Mouse (Mus musculus) cerebellum, postnatal 14 days (tissue): ENCODE results near the gene Zfp787.
A peak's percentile ranks its signal among the peaks of the same experiment; 100 is the strongest.
"Not testable (repeated sequence)": the region's sequence is repeated elsewhere in the genome, so short reads cannot be mapped to it uniquely, and the experiment has no call there.

ENCODE experiments used
- DNase-seq, 2 experiments: peaks; one replicate each; pipeline ENCODE4 v3.0.0; 2021; ENCODE audit warnings: mixed read lengths in 2 of 2

The Zfp787 gene

DNA sequence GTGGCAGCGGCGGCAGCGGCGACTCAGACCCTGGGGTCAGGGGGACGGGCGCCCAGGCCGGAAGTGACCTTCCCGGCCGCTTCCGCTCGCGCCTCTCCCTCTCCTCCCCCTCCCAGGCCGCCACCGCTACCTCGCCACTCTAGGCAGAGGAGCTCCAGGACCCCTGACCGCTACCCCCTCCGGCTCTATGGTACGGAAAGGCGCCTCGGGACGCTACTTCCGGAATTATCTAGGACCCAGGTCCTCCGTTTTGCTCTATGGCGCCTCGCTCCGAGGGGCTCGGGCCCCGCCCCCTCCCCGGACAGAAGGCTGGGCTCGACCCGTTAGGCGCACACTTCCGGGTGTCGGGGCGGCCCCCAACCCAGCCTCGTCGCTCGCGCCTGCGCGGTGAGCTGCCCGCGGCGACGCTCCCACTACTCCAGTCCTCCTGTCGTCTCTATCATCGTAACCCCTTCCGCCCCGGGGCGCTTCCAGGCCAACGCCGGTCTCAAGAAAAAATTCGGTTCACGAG is at the start of gene Zfp787:
Gene Zfp787, minus strand, starts transcription at position 97 of the 511 bp plus-strand sequence.
- peak; percentile 98 for DNase-seq

DNA sequence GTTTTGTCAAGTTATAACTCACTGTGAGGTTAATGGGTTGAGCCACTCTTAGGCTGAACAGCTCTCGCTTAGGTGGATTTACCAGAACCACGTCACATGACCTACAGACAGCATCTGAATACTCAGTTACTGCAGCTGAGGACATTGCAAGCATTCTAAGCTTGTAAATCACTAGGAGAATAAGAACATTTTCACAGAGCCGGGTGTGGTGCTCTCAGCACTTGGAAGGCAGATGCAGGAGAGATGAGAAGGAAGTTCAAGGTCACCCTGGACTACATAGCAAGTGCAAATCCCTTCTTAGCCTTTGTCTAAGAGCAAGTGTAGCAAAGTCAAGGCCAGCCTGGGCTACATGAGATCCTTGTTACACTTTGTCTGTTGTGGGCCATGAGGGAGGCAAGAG is 48.4 kb upstream of the Zfp787 start:
- DNase-seq = no peak

DNA sequence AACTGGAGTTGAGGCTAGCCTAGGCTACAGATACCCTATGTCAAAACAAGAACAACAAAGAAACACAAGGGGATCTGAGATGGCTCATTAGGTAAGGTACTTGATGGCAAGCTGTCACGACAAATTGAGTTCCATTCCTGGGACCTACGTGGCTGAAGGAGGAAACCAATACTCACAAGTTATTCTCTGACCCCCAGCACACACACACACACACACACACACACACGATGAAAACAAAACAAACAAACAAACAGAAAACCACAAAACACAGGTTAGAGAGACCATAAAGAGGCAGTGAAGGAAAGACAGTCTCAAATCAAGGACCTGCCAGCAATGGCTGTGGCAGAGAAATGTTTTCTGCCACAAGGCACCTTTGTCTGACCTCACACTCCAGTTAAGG is 41.0 kb upstream of the Zfp787 start, which contains the start of gene Galp:
Gene Galp, plus strand, starts transcription at position 301 of the 400 bp plus-strand sequence.
- DNase-seq = no peak

DNA sequence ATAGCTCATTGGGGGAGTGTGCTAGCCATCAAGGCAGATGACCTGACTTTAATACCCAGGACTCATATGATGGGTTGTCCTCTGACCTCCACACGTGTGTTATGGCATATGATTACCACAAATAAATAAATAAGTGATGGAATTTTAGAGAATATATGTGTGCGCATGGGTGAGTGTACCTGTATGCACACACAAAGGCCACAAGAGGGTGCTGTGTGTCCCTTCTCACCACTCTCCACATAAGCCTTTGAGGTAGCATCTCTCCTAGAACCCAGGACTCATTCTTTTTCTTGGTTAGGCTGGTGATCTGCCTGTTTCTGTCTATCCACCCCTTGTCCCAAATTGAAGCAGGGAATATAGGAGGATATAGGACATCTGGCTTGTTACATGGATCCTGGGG is 40.0 kb upstream of the Zfp787 start:
- no peak for DNase-seq

DNA sequence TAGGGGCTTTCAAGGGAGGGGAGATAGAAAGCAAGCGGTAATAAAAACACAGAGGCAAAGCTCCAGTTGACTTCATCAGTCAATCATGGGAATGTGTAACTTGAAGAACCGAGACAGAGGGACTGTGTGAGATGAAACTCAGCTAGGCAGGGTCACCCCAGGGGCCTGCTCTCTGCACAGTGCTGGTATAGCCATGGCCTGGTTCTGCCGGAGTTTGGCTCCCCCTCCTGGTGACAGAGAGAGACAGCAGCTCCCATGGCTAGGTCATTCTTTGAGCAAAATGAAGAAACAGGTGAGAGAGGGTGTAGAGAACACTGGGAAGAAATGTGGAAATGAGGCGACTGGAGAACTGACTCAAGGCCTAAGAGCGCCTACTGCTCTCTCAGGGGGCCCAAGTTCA is 38.3 kb upstream of the Zfp787 start:
- peak; percentile 83 to 88 for DNase-seq

DNA sequence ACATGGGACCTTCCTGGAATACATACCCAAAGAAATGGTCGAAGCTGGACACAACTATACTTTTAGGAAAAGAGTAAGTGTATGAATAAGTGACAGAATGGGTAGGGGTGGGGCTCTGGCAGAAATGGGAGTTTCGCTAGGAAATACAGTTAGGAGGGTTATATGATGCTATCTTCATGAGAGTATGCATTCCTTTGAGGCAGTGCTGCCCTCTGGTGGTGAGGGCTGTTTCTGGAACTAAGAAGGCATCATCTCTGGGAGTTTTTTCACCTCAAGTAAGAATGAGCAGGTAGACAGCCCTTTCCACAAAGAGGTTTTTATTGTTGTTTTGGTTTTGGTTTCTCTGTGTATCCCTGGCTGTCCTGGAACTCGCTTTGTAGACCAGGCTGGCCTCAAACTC is 35.6 kb upstream of the Zfp787 start:
- DNase-seq = peak; percentile 86 to 93

DNA sequence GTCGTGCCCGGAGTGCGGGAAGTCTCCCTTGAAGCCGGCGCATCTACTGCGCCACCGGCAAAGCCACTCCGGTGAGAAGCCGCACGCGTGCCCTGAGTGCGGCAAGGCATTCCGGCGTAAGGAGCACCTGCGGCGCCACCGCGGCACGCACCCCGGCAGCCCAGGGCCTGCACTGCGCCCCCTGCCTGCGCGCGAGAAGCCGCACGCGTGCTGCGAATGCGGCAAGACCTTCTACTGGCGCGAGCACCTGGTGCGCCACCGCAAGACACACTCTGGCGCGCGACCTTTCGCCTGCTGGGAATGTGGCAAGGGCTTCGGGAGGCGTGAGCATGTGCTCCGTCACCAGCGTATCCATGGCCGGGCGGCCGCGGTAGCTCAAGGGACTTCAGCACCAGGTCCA is 33.7 kb upstream of the Zfp787 start:
- DNase-seq = peak; percentile 35 to 43

DNA sequence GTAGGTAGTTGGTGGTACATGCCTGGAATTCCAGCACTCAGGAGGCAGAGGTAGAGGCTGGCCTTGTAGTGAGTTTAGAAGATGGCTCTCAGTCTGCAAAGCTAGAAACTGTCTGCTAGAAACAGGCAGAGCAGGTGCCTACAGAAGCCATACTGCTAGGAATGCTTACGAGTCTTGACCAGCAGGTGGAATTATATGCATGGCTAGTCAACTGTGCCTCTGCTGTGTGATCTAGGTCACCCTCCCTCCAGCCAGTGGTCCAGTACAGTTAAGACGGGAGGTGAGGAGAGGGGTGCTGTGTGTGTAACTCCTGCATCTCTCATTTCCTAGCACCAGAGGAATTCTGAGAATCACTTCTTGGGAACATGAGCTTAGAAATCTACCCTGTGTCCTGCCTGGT is 31.0 kb upstream of the Zfp787 start:
- DNase-seq = no peak

DNA sequence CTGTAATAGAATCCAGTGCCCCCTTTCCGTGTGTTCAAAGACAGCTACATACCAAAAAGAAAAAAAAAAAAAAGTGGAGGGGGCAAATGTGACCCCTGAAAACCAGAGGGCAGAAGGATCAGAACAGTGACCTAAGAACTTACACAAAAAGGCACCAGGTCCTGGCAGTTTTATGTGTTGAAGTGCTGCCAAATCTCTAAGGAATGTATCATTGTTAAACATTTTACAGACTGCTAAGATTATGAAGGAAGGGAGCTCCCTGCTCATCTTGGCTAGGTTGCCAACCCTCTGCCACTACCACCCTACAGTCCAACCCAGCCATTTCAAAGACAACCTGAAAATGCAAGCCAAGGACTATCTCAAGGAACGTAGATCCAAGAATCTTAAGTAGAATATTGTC is 30.4 kb upstream of the Zfp787 start:
- no peak for DNase-seq

DNA sequence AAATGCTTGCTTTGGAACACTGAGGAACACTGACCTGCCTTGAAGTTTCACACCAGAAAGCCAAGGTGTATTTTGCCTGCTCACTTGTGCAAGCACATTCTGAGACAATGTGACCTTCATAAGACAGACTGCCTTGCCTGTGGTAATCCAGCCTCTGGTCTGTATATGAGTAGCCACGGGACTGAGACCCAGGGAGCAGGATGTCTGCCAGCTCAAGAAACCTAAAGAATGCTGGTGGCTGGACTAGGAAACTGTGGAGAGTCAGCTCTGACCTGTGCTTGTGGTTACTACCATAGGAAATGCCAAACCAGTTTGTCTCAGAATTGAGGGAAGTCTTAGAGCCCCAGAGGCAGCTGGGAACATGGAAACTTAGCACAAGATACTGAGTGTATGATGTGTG is 29.6 kb upstream of the Zfp787 start:
- DNase-seq = no peak

DNA sequence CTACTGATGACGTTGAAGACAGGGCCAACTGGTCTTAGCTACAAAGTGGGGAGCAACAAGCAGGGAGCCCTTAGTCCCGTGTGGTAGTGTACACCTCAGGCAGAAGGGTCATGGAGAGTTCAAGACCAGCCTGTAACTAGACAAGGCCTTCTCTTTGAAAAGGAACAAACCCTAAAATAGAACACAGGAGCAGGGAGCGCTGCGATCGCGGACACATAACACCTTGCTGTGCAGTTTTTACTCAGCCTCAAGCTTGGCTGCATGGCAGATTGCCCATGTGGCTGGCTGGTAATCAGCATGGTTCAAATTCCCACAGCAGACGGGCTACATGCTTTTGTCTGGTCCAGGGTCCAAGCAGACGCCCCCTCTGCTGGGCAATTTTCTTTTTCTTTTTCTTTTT is 28.7 kb upstream of the Zfp787 start:
- DNase-seq = peak; percentile 60 to 63

DNA sequence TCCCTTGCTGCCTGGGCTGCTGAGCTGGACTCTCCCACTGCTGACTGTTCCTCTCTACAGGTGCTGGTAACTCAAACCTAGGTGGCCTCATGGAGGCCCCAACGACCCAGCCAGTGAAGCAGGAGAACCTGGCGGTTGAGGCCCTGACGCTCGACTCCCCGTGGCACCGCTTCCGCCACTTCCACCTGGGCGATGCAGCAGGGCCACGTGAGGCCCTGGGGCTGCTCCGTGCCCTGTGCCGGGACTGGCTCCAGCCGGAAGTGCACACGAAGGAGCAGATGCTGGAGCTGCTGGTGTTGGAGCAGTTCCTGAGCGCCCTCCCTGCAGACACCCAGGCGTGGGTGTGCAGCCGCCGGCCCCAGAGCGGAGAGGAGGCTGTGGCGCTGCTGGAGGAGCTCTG is 28.0 kb upstream of the Zfp787 start:
- DNase-seq = peak in 1 of 2 experiments; percentile 39

DNA sequence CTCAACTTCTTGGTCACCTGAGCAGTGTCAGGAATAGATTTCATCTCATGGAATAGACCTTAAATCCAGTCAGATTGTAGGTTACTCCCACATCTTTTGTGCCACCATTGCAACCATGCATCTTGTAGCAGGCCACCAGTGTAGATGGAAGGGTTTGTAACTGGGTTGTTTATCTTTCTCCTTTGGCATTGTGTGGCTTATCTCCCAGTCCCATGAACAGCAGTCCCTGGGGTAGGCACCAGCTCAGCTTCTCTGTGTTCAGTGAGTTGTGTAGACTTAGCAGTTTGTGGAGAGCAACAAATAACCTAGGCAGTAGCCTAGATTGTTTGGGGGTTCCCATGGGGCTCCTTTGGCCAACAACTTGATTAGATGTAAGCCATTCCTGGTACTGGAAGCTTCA is 27.1 kb upstream of the Zfp787 start:
- no peak for DNase-seq

DNA sequence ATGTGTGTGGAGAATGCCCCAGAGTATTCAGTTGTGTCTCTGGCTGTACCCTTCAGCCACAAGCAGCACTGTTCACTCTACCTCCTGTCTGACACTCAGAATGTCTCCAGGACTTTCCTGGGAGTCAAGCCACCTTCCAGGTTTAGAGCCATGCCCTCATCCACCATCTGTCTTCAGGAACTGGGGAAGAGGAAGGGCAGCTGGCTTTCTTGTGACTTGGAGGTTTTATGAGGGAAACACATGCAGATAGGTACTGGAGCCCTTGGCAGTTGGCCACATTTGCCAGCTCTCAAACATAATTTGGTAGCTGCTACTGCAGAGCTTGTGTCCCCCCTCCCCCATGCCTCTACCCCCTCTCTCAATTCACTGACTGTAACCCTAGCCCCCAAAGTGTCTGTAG is 23.2 kb upstream of the Zfp787 start:
- peak in 1 of 2 experiments; percentile 67 for DNase-seq

DNA sequence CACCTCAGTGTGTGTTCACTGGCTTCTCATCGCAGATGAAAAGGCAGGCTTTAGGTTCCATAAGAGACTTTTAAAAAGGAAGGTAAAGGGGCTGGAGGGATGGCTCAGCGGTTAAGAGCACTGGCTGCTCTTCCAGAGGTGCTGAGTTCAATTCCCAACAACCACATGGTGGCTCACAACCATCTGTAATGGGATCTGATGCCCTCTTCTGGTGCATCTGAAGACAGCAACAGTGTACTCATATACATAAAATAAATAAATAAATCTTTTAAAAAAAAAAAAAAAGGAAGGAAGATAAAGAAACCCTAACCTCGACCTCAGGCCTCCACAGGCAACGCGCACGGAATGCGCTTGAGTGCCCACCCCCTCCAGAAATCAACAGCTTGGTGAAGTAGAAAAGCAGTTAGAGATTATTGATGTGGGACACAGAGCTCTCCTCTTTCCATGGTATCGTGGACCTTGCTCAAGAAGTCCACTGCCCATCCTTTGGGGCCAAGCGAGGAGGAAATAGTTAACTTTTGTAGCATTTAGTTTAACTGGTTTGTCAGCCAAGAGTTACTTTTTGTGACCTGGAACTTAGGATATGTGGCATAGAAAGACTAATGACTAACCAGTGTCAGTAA is 18.7 kb upstream of the Zfp787 start:
- not testable (repeated sequence) for DNase-seq

DNA sequence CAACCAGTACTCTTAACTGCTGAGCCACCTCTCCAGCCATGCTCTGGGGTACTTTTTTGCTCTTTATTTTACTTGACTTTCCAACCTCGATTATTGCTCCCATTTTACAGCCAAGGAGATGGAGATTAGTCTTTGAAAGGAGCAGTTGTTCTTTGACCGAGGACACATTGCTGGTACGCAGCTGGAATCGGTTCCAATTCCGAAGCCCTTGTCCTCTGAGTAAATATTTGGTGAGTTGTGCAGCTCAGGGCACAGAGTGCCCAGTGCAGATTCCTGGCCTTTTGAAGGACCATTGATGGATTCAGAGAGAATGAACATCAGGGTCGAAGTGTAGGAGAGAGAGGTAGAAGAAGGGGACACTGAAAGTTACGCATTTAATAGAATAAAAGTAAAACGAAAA is 18.1 kb upstream of the Zfp787 start:
- DNase-seq = no peak

DNA sequence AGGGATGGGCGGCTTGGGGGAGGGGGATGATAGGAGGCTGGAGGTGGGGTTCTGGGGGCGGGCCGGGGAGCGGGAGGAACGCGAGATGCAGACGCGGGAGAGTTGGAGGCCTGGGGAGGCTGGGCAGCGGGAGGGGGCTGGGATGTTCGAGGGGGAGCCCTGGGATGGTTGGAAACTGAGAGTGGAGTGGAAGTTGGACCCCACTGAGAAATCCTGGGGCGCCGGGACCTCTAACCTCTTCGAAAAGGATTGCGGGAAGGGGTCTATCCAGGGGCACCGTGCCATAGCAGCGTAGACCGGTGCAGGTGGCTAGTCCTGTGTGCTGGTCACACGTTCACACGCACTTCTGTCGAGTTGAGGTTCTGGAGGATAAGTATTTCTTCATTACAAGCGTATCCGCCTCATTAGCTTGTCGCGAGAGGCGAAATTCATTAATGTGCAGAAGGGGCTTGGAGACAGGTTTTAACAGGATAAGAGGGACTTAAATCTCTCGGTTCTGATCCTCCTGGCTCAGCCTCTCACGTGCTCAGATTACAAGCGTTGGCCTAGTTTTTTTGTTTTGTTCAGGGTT is 17.0 kb upstream of the Zfp787 start:
- peak in 1 of 2 experiments; percentile 75 for DNase-seq

DNA sequence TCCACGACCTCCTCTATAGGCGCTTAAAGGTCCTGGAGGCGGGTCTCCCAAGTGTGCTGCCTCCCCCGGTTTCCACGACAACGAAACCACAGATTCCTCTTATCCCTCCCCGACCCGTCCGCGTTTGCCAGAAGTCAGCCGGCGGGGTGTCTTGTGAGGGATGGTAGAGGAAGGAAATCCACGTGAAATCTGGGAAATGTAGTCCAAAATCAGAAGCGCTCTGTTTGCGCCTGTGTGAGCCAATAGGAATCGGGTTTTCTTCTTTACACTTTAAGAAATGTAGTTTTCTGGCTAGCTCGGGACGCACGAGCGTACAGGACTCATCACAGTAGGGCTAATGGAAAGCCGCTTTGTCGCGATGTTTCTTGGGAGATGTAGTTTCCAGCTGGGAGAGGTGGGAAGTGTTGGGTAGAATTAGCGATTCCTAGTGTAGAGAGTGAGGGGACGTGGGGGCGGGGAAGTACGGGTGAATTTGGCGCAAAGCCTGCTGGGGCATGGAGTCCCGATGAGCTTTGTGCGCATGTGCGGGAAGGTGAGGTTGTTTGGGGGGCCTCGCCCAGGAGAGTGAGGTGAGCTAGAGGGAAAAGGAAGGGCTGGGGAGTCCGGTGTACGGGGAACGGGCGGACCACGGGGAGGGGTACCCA is 16.3 kb upstream of the Zfp787 start, which contains the start of gene Zfp444:
Gene Zfp444, plus strand, starts transcription at position 221 of the 644 bp plus-strand sequence.
- peak; percentile 100 for DNase-seq

DNA sequence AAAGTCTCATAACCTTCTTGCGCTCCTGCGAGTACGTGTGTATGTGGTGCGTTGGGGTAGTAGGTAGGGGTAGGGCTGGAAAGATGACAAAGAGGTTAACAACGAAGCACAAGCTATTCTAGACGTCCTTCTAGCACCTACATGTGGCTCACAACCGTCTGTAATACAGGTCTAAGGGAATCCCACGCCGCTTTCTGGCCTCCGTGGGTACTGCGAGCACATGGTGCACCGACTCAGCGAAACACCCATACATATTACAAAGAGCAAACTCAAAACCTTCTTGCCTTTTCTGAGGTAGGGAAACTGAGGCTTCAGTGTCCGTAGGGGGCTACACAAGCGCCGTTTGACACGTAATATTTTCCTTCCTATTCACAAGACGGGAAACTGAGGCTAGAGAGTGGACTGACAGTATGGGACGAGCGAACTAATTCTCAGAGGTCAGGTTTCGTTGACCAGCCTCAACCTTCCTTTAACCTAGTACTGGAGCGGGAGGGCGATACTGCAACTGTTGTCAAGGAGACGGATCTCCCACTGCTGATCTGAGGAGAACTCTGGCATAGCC is 15.7 kb upstream of the Zfp787 start:
- peak; percentile 72 to 81 for DNase-seq

DNA sequence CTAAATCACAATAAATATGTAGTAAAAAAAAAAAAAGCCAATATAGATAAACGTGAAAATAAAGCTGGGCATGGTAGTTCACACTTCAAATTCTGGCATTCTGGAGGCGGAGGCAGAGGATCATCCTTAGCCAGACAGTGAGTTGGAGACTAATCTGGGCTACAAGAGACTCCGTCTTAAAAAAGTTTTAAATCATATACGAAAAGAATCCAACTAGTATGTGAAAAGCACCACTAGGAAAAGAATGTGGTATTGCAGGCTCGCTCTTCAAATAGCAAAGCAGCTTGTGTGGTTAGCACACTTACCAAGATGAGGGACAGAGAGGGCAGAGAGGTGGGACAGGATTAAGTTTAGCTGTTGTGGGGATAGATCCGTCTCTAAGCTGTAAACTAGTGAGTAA is 15.1 kb upstream of the Zfp787 start:
- no peak for DNase-seq

DNA sequence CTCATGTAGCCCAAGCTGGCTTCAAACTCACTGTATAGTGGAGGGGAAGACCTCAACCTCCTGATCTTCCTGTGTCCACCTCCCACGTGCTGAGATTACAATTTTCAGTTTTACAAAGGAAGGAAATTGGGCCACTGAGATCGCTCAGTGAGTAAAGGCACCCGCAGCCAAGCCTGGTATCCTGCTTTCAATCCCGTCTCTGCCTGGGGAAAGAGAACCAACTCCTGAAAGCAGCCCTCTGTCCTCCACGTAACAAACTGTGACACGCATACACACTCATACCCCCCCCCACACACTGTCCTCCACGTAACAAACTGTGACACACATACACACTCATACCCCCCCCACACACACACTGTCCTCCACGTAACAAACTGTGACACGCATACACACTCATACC is 14.6 kb upstream of the Zfp787 start:
- no peak for DNase-seq

DNA sequence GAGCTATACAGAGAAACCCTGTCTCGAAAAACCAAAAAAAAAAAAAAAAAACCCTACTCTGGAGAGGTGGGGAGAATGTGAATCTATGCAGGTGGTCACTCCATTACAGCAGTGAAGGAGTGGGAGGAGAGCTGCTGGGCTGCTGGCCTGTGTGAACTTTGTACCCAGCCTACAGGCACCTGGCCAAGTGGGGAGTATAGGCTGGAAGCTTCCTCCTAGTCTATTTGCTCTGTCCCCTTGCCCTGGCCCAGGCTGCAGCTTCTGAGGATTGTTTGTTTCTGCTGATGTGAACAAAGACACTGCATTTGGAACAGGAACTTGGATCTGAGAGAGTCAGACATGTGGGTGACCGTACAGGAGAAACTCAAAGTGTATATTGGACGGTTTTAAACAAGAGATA is 13.6 kb upstream of the Zfp787 start:
- peak in 1 of 2 experiments; percentile 14 for DNase-seq

DNA sequence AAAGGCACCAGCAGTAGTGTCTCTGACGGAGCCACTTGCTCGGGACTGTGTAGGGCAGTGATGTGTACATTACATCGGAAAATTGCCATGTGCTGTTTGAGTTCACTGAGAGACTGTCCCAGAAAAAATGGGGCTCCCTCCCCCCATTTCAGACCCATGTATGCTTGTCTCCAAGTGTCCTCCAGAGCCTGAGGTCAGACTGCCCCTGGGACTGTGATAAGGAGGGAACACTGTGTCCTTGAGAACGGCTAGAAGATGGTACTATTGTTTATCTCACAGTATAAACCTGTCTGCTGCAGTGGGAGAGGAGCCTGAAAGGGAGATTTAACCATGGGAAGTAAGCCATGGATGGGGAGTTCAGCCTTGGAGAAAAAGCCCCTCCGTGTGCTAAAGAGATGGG is 8.9 kb upstream of the Zfp787 start:
- no peak for DNase-seq

DNA sequence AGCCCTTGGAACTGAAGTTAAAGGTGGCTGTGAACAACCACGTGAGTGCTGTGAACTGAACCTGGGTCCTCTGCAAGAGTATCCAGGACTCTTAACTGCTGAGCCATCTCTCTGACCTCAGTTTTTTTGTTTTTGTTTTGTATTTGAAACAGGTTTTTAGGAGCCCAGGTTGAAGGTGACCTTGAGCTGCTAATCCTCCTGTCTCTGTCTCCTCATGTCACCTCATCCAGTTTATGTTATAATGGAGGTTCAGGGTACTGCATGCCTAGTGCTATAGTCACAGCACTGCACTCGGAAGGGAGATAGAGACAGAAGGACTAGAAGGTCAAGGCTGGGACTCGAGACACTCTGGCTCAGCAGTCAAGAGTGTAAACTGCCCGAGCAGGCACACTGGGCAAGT is 6.4 kb upstream of the Zfp787 start:
- DNase-seq = no peak
